Mouse (Mus musculus) embryonic facial prominence, embryonic 11.5 days (tissue): ENCODE results near the gene Sox2. TPM values are rescaled to one million over a fixed set of nuclear protein-coding genes. Genes with fewer than 3 reads are reported as not detected.
A peak's percentile ranks its signal among the peaks of the same experiment; 100 is the strongest.

ENCODE experiments used
- ATAC-seq: fragments of 200-750 bp; cut with Nextera tagmentation; replicated peaks from 2 replicates; pipeline ENCODE4 v1.8.0; 2017; ENCODE audit warnings: low read depth; ENCODE audit not compliant: insufficient number of reproducible peaks, low FRiP score, low TSS enrichment
- DNase-seq: peaks from one replicate; pipeline ENCODE4 v3.0.0-alpha.2; 2015; ENCODE audit warnings: low spot score
- H3K27ac ChIP-seq: fragments of 300-500 bp; sonication (generic); replicated peaks from 2 replicates; pipeline ENCODE4 v1.5.1; 2014; ENCODE audit warnings: mild to moderate bottlenecking, low read depth, low read length, control low read depth
- H3K27me3 ChIP-seq: fragments of 300-500 bp; sonication (generic); 2 replicates; pipeline ENCODE4 v1.6.1; 2014; ENCODE audit warnings: mild to moderate bottlenecking, low read length, moderate library complexity, mixed read lengths; ENCODE audit not compliant: control insufficient read depth, insufficient read depth
- H3K36me3 ChIP-seq: fragments of 300-500 bp; sonication (generic); replicated peaks from 2 replicates; pipeline ENCODE4 v1.6.1; 2014; ENCODE audit warnings: low read depth, mild to moderate bottlenecking, low read length, moderate library complexity, mixed read lengths; ENCODE audit not compliant: control insufficient read depth, insufficient read depth
- H3K4me1 ChIP-seq: fragments of 300-500 bp; sonication (generic); 2 replicates; pipeline ENCODE4 v1.6.1; 2014; ENCODE audit warnings: low read length, mixed read lengths; ENCODE audit not compliant: control insufficient read depth, insufficient read depth
- H3K4me2 ChIP-seq: fragments of 300-500 bp; sonication (generic); 2 replicates; pipeline ENCODE4 v1.6.1; 2014; ENCODE audit warnings: low read depth, mild to moderate bottlenecking, control low read depth, low read length, moderate library complexity
- H3K4me3 ChIP-seq: fragments of 300-500 bp; sonication (generic); 2 replicates; pipeline ENCODE4 v1.5.1; 2014; ENCODE audit warnings: low read depth, low read length, control low read depth
- H3K9ac ChIP-seq: fragments of 300-500 bp; sonication (generic); replicated peaks from 2 replicates; pipeline ENCODE4 v1.6.1; 2014; ENCODE audit warnings: mild to moderate bottlenecking, control low read depth, low read length
- H3K9me3 ChIP-seq: fragments of 300-500 bp; sonication (generic); replicated peaks from 2 replicates; pipeline ENCODE4 v1.6.1; 2016; ENCODE audit warnings: mild to moderate bottlenecking, low read length, inconsistent platforms, mixed read lengths; ENCODE audit not compliant: control insufficient read depth
- WGBS: fragments of 180-500 bp; shearing (Covaris S2); extraction: QIAGEN DNeasy Blood & Tissue Kit; methylation state at CpG from one replicate; pipeline ENCODE4 v1.1.7; 2014; 5-methylcytosine and 5-hydroxymethylcytosine counted together
- polyA plus RNA-seq: library from polyadenylated mRNA; unstranded; fragments of >200 nt; fragmentation: Nextera tagmentation; extraction: Ambion mirVana; gene quantifications from 2 replicates; pipeline ENCODE4 v1.2.1, GENCODE M21; 2014

Sox2 gene
- polyA plus RNA-seq: 13.2 and 13.7 TPM in 2 replicates

GRCm38 (mm10) chr3:34649726-34650620, at the start of gene Sox2:
TSS of gene Sox2 (plus strand) at chr3:34650405.
- H3K36me3 ChIP-seq: no peaks in the 10 kb centered on the region
- H3K27me3 ChIP-seq: peaks cover 38% of the 10 kb centered on the region
- peak within 1 kb of the TSS; percentile 71 for H3K9ac ChIP-seq
- H3K4me2 ChIP-seq: peak within 1 kb of the TSS; percentile 80
- peak within 1 kb of the TSS; percentile 50 for H3K4me3 ChIP-seq
- peak; percentile 88 for ATAC-seq
- H3K9me3 ChIP-seq: no peaks in the 10 kb centered on the region
- H3K4me1 ChIP-seq: peaks cover 3% of the 10 kb centered on the region
- peak within 1 kb of the TSS; percentile 89 for H3K27ac ChIP-seq
- DNase-seq: peak; percentile 89
- under 1% methylated on average over 73 of the region's 86 CpGs for WGBS

GRCm38 (mm10) chr3:34601116-34601515, 49.1 kb upstream of the Sox2 start:
- Histone ChIP-seq H3K36me3 (no peaks in the 10 kb centered on the region), H3K27ac (no peak overlapping the region), H3K4me2 (no peak overlapping the region), H3K4me3 (no peak overlapping the region), H3K9me3 (no peaks in the 10 kb centered on the region), H3K4me1 (no peaks in the 10 kb centered on the region), H3K27me3 (no peaks in the 10 kb centered on the region), H3K9ac (no peak overlapping the region)
- WGBS: 97% methylated on average over 2 of the region's 2 CpGs
- ATAC-seq (no peak), DNase-seq (no peak)

- Histone ChIP-seq H3K4me1 (no peaks in the 10 kb centered on the region), H3K27ac (no peak overlapping the region), H3K4me2 (no peak overlapping the region), H3K27me3 (no peaks in the 10 kb centered on the region), H3K9ac (no peak overlapping the region), H3K4me3 (no peak overlapping the region), H3K9me3 (no peaks in the 10 kb centered on the region), H3K36me3 (no peaks in the 10 kb centered on the region)
- WGBS: 74% methylated on average over 7 of the region's 7 CpGs
- ATAC-seq (no peak), DNase-seq (peak; percentile 46)
Observed at GRCm38 (mm10) chr3:34614107-34614506, 36.1 kb upstream of the Sox2 start.

- H3K9me3 ChIP-seq: no peaks in the 10 kb centered on the region
- H3K9ac ChIP-seq: no peak overlapping the region
- no peak overlapping the region for H3K4me2 ChIP-seq
- DNase-seq (no peak), ATAC-seq (no peak)
- no peak overlapping the region for H3K4me3 ChIP-seq
- H3K27ac ChIP-seq: no peak overlapping the region
- H3K27me3 ChIP-seq: no peaks in the 10 kb centered on the region
- H3K4me1 ChIP-seq: no peaks in the 10 kb centered on the region
- H3K36me3 ChIP-seq: no peaks in the 10 kb centered on the region
- 79% methylated on average over 15 of the region's 15 CpGs for WGBS
Observed at GRCm38 (mm10) chr3:34615526-34615925, 34.7 kb upstream of the Sox2 start.

- no peaks in the 10 kb centered on the region for H3K27me3 ChIP-seq
- no peaks in the 10 kb centered on the region for H3K9me3 ChIP-seq
- 82% methylated on average over 7 of the region's 7 CpGs for WGBS
- no peak for DNase-seq
- no peak for ATAC-seq
- H3K4me3 ChIP-seq: no peak overlapping the region
- no peaks in the 10 kb centered on the region for H3K4me1 ChIP-seq
- no peak overlapping the region for H3K27ac ChIP-seq
- H3K9ac ChIP-seq: no peak overlapping the region
- no peaks in the 10 kb centered on the region for H3K36me3 ChIP-seq
- H3K4me2 ChIP-seq: no peak overlapping the region
Observed at GRCm38 (mm10) chr3:34618934-34619333, 31.3 kb upstream of the Sox2 start.

- no peaks in the 10 kb centered on the region for H3K27me3 ChIP-seq
- H3K4me2 ChIP-seq: no peak overlapping the region
- WGBS: 67% methylated on average over 4 of the region's 4 CpGs
- no peaks in the 10 kb centered on the region for H3K4me1 ChIP-seq
- no peaks in the 10 kb centered on the region for H3K9me3 ChIP-seq
- H3K36me3 ChIP-seq: no peaks in the 10 kb centered on the region
- no peak overlapping the region for H3K27ac ChIP-seq
- no peak overlapping the region for H3K9ac ChIP-seq
- ATAC-seq (no peak), DNase-seq (no peak)
- no peak overlapping the region for H3K4me3 ChIP-seq
Observed at GRCm38 (mm10) chr3:34620121-34620520, 30.1 kb upstream of the Sox2 start.

GRCm38 (mm10) chr3:34624721-34625270, 25.4 kb upstream of the Sox2 start:
- DNase-seq (no peak), ATAC-seq (no peak)
- no peak overlapping the region for H3K27ac ChIP-seq
- H3K4me1 ChIP-seq: no peaks in the 10 kb centered on the region
- no peak overlapping the region for H3K4me3 ChIP-seq
- 91% methylated on average over 16 of the region's 16 CpGs for WGBS
- no peaks in the 10 kb centered on the region for H3K27me3 ChIP-seq
- no peak overlapping the region for H3K9ac ChIP-seq
- H3K9me3 ChIP-seq: no peaks in the 10 kb centered on the region
- H3K4me2 ChIP-seq: no peak overlapping the region
- H3K36me3 ChIP-seq: no peaks in the 10 kb centered on the region

GRCm38 (mm10) chr3:34626521-34626920, 23.7 kb upstream of the Sox2 start:
- ATAC-seq: no peak
- Histone ChIP-seq H3K9ac (no peak overlapping the region), H3K36me3 (no peaks in the 10 kb centered on the region), H3K27ac (no peak overlapping the region), H3K4me3 (no peak overlapping the region), H3K4me2 (no peak overlapping the region), H3K9me3 (no peaks in the 10 kb centered on the region), H3K27me3 (no peaks in the 10 kb centered on the region), H3K4me1 (no peaks in the 10 kb centered on the region)
- DNase-seq: no peak
- 86% methylated on average over 8 of the region's 8 CpGs for WGBS
